Mouse (Mus musculus): ENCODE results near the gene Plekha8. TPM values are rescaled to one million over a fixed set of nuclear protein-coding genes. Genes with fewer than 3 reads are reported as not detected.

Gene Plekha8
- total and polyA plus RNA-seq, 2 experiments = 3.6 to 13.4 TPM

DNA sequence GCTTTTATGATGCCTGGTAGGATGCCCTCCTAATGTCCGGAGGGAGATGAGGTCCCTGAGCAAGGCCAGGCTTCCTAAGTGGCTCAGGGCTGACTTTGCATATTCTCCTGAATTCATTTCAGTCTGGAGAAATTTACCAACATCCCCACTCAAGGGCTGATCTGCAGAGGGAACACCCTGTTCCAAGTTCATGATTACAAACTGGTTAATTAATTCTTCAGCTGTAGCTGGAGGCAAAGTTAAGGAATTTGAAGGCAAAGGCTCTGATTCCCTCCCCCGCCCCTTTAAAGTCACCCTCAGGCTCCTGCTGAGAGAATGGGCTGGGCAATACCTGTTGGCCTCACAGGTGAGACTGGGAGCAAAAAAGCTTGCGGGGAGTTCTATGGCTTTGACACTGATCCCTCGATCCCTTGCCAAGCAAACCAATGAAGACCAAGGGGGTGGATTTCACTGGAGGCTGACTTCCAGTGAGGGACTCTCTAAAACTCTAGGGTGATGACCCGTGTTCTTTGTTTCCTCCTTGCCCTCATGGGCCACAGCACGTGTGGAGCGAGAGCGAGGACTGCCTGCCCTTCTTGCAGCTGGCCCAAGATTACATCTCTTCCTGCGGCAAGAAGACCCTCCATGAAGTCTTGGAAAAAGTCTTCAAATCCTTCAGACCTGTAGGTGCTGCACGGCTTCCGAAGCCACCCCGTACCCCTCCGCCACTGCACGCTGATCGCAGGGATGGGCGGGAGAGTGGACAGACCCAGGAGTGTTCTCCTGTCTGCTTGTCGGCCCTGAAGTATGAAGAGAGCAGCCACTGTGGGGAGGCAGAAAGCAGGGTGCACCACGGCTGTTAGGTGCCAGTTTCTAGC lies 93.8 kb downstream of the Plekha8 start:
- H3K27ac ChIP-seq (replicated peaks; ENCODE audit: insufficient read depth, low read depth, low read length) = no peak overlapping the region
- no peak overlapping the region for H3K9ac ChIP-seq (ENCODE audit: low read depth, low read length)
- 87% methylated on average over 18 of the region's 18 CpGs for WGBS
- no peaks in the 10 kb centered on the region for H3K27me3 ChIP-seq (ENCODE audit: control insufficient read depth, insufficient read depth, low read length)
- DNase-seq (ENCODE audit: extremely low read depth, low read depth, low spot score) = no peak
- no peaks in the 10 kb centered on the region for H3K79me2 ChIP-seq (ENCODE audit: control insufficient read depth, insufficient read depth, low read length)
- TF ChIP-seq CTCF (IDR thresholded peaks at IDR 0.05; ENCODE audit: low read depth, low read length) = no peak
- no peaks in the 10 kb centered on the region for H3K4me1 ChIP-seq (ENCODE audit: control insufficient read depth, insufficient read depth, low read length)
- H3K4me3 ChIP-seq (ENCODE audit: insufficient read depth, low read depth, low read length) = no peak overlapping the region
- no peaks in the 10 kb centered on the region for H3K36me3 ChIP-seq (ENCODE audit: control insufficient read depth, insufficient read depth, low read length)

DNA sequence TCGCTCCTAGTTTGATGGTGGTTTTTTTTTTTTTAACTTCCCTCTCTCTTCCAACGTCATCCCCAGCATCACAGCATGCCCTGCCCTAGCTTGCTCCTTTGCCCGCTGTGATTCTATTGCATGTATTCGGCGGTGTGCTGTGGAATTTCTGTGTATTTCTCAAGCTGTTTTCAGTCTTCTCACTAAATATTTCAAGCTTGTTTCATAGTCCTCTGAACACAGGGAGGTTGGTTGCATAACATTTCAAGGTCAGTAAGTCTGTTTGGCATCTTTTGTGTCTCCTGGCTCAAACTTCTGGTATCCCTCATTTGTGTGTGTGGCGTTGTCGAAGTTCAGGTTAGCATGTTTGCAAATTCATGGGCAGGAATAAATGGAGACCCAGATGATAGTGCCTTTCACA lies 94.8 kb downstream of the Plekha8 start:
- Histone ChIP-seq H3K79me2 (ENCODE audit: control insufficient read depth, insufficient read depth, low read length) (no peaks in the 10 kb centered on the region), H3K36me3 (ENCODE audit: control insufficient read depth, insufficient read depth, low read length) (no peaks in the 10 kb centered on the region), H3K27ac (replicated peaks; ENCODE audit: insufficient read depth, low read depth, low read length) (no peak overlapping the region), H3K9ac (ENCODE audit: low read depth, low read length) (no peak overlapping the region), H3K4me1 (ENCODE audit: control insufficient read depth, insufficient read depth, low read length) (no peaks in the 10 kb centered on the region), H3K4me3 (ENCODE audit: insufficient read depth, low read depth, low read length) (no peak overlapping the region), H3K27me3 (ENCODE audit: control insufficient read depth, insufficient read depth, low read length) (no peaks in the 10 kb centered on the region)
- no peak for DNase-seq (ENCODE audit: extremely low read depth, low read depth, low spot score)
- WGBS = 89% methylated on average over 7 of the region's 7 CpGs
- no peak for TF ChIP-seq CTCF (IDR thresholded peaks at IDR 0.05; ENCODE audit: low read depth, low read length)
- no peak for TF ChIP-seq POLR2A (IDR thresholded peaks at IDR 0.05; ENCODE audit: extremely low read depth, insufficient read depth, low read length)

DNA sequence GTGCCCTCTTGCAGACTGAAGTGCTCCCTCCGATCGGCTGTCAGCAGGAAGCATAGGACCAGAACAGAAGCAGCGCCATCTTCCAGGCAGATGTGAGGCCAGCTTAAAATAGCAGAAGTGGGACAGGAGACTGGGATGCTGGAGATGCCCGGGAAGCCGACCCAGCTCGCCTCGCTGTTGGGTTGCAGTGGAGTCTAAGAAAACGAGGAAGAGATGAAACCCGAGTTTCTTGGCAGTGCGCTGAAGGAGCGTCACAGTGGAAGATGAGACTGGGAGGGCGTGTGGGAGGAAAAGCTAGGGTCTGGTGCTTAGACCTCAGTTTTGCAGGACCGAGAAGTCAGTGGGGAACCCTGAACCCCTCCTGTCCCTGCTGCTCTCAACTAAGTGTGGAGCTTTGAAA lies 95.9 kb downstream of the Plekha8 start:
- H3K36me3 ChIP-seq (ENCODE audit: control insufficient read depth, insufficient read depth, low read length) = no peaks in the 10 kb centered on the region
- no peaks in the 10 kb centered on the region for H3K27me3 ChIP-seq (ENCODE audit: control insufficient read depth, insufficient read depth, low read length)
- H3K27ac ChIP-seq (replicated peaks; ENCODE audit: insufficient read depth, low read depth, low read length) = no peak overlapping the region
- TF ChIP-seq POLR2A (IDR thresholded peaks at IDR 0.05; ENCODE audit: extremely low read depth, insufficient read depth, low read length) (no peak), CTCF (IDR thresholded peaks at IDR 0.05; ENCODE audit: low read depth, low read length) (no peak)
- 87% methylated on average over 13 of the region's 13 CpGs for WGBS
- no peaks in the 10 kb centered on the region for H3K4me1 ChIP-seq (ENCODE audit: control insufficient read depth, insufficient read depth, low read length)
- H3K4me3 ChIP-seq (ENCODE audit: insufficient read depth, low read depth, low read length) = no peak overlapping the region
- no peak overlapping the region for H3K9ac ChIP-seq (ENCODE audit: low read depth, low read length)
- no peaks in the 10 kb centered on the region for H3K79me2 ChIP-seq (ENCODE audit: control insufficient read depth, insufficient read depth, low read length)
- DNase-seq (ENCODE audit: extremely low read depth, low read depth, low spot score) = no peak

- H3K4me1 ChIP-seq (ENCODE audit: control insufficient read depth, insufficient read depth, low read length) = no peaks in the 10 kb centered on the region
- H3K36me3 ChIP-seq (ENCODE audit: control insufficient read depth, insufficient read depth, low read length) = no peaks in the 10 kb centered on the region
- TF ChIP-seq CTCF (IDR thresholded peaks at IDR 0.05; ENCODE audit: low read depth, low read length) = no peak
- TF ChIP-seq POLR2A (IDR thresholded peaks at IDR 0.05; ENCODE audit: extremely low read depth, insufficient read depth, low read length) = no peak
- 69% methylated on average over 14 of the region's 14 CpGs for WGBS
- H3K4me3 ChIP-seq (ENCODE audit: insufficient read depth, low read depth, low read length) = no peak overlapping the region
- no peaks in the 10 kb centered on the region for H3K79me2 ChIP-seq (ENCODE audit: control insufficient read depth, insufficient read depth, low read length)
- no peak overlapping the region for H3K27ac ChIP-seq (replicated peaks; ENCODE audit: insufficient read depth, low read depth, low read length)
- DNase-seq (ENCODE audit: extremely low read depth, low read depth, low spot score) = no peak
- no peaks in the 10 kb centered on the region for H3K27me3 ChIP-seq (ENCODE audit: control insufficient read depth, insufficient read depth, low read length)
- no peak overlapping the region for H3K9ac ChIP-seq (ENCODE audit: low read depth, low read length)
These were observed 96.6 kb downstream of the Plekha8 start for GRCm38 (mm10) chr6:54691368-54692116.

DNA sequence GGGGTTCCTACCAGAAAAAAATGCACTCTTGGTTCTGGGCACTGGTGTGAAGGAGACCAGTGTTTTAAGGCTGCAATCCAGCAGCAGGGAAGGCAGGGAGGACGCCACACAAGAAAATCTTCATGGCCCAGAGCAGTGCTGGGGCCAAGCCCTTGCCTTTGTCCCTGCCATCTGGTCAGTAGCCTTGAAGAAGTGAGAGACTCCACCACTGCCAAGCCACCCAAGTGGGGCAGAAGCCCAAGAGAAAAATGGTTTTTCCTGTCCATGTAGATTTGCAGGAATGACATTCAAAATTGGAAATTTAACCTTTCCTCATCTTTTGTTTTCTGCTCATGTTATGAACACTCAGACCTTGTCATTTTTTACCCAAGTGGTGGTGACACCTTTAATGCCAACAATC lies 97.3 kb downstream of the Plekha8 start:
- Histone ChIP-seq H3K4me3 (ENCODE audit: insufficient read depth, low read depth, low read length) (no peak overlapping the region), H3K79me2 (ENCODE audit: control insufficient read depth, insufficient read depth, low read length) (no peaks in the 10 kb centered on the region), H3K27ac (replicated peaks; ENCODE audit: insufficient read depth, low read depth, low read length) (no peak overlapping the region), H3K4me1 (ENCODE audit: control insufficient read depth, insufficient read depth, low read length) (no peaks in the 10 kb centered on the region), H3K9ac (ENCODE audit: low read depth, low read length) (no peak overlapping the region), H3K36me3 (ENCODE audit: control insufficient read depth, insufficient read depth, low read length) (no peaks in the 10 kb centered on the region), H3K27me3 (ENCODE audit: control insufficient read depth, insufficient read depth, low read length) (no peaks in the 10 kb centered on the region)
- no peak for DNase-seq (ENCODE audit: extremely low read depth, low read depth, low spot score)
- WGBS = 94% methylated on average over 1 of the region's 1 CpGs
- TF ChIP-seq CTCF (IDR thresholded peaks at IDR 0.05; ENCODE audit: low read depth, low read length) = no peak
- TF ChIP-seq POLR2A (IDR thresholded peaks at IDR 0.05; ENCODE audit: extremely low read depth, insufficient read depth, low read length) = no peak

DNA sequence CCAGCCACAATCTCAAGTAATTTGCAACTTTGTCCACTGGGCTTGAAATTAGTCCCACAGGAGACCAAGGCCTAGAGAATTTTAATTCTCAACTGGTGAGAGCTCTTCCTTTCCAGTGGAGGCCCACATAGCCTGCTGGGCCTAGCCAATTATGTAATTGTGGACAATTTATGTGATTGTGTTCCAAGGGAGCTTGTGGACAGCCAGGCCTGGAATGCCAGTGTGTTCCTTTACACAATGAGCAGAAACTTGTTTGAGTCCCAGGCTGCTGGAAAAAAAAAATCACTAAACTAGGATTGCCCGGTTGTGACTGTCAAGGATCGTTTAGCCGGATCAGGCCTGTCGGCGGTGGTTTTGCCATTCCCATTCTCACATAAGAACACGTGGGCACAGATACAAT lies 98.4 kb downstream of the Plekha8 start:
- H3K4me1 ChIP-seq (ENCODE audit: control insufficient read depth, insufficient read depth, low read length) = no peaks in the 10 kb centered on the region
- H3K9ac ChIP-seq (ENCODE audit: low read depth, low read length) = no peak overlapping the region
- no peak for DNase-seq (ENCODE audit: extremely low read depth, low read depth, low spot score)
- 95% methylated on average over 6 of the region's 6 CpGs for WGBS
- no peaks in the 10 kb centered on the region for H3K36me3 ChIP-seq (ENCODE audit: control insufficient read depth, insufficient read depth, low read length)
- H3K27me3 ChIP-seq (ENCODE audit: control insufficient read depth, insufficient read depth, low read length) = no peaks in the 10 kb centered on the region
- H3K4me3 ChIP-seq (ENCODE audit: insufficient read depth, low read depth, low read length) = no peak overlapping the region
- H3K79me2 ChIP-seq (ENCODE audit: control insufficient read depth, insufficient read depth, low read length) = no peaks in the 10 kb centered on the region
- no peak for TF ChIP-seq POLR2A (IDR thresholded peaks at IDR 0.05; ENCODE audit: extremely low read depth, insufficient read depth, low read length)
- TF ChIP-seq CTCF (IDR thresholded peaks at IDR 0.05; ENCODE audit: low read depth, low read length) = no peak
- no peak overlapping the region for H3K27ac ChIP-seq (replicated peaks; ENCODE audit: insufficient read depth, low read depth, low read length)

Other genes starting within 250 kb of the Plekha8 start
- gene Wipf3, start 165.5 kb upstream of the Plekha8 start, total RNA-seq (2014; rRNA removed) = 6.0 and 6.4 TPM in 2 replicates
- 2.0 and 2.3 TPM in 2 replicates for gene Wipf3, start 165.5 kb upstream of the Plekha8 start, polyA plus RNA-seq (2012; rRNA removed)
- gene Scrn1, start 28.6 kb upstream of the Plekha8 start, total RNA-seq (2014; rRNA removed) = under 0.01 and 0.20 TPM in 2 replicates
- gene Scrn1, start 28.6 kb upstream of the Plekha8 start, polyA plus RNA-seq (2012; rRNA removed) = not detected in 2 replicates
- gene Fkbp14, start 2.2 kb downstream of the Plekha8 start, total RNA-seq (2014; rRNA removed) = 4.6 and 5.0 TPM in 2 replicates
- gene Fkbp14, start 2.2 kb downstream of the Plekha8 start, polyA plus RNA-seq (2012; rRNA removed) = 2.0 and 2.4 TPM in 2 replicates
- 1.6 and 2.1 TPM in 2 replicates for gene Mturn, start 86.5 kb downstream of the Plekha8 start, total RNA-seq (2014; rRNA removed)
- gene Mturn, start 86.5 kb downstream of the Plekha8 start, polyA plus RNA-seq (2012; rRNA removed) = 0.89 and 1.1 TPM in 2 replicates
- 27.8 and 28.1 TPM in 2 replicates for gene Znrf2, start 221.8 kb downstream of the Plekha8 start, total RNA-seq (2014; rRNA removed)
- 15.8 and 16.2 TPM in 2 replicates for gene Znrf2, start 221.8 kb downstream of the Plekha8 start, polyA plus RNA-seq (2012; rRNA removed)